In the genomic region with DNA sequence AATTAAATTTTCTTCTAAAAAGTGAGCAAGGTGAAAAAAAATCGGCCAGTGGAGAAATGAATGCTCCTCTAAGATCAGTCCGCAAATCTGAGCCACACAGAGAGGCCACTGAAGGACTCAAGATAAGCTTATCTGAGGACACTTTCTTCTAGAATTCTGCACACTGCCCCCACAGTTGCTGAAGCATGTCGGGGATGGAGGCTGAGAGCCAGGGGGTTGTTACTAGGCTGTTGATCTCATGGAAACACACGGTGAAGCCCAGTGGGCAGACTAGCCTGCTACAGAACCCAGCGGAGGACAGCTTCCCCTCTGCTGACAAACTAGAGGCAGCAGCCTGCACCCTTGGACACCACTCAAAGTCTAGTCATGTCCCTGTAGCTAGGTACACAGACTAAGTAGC, we compare ENCODE assay signal across 32 mouse cellular contexts.
DNase-seq lines count a peak whose midpoint lies in the region; ATAC-seq lines count a peak whose summit lies in the region.
"Had no signal": no experiment of that assay in that cellular context is flagged by ENCODE, and none has a peak within 500 bp of the region (broad histone marks: within the 10 kb centered on the region; RNA-seq: fewer than 3 reads in every experiment).

No protein-coding gene starts in this region.

- WGBS in liver, embryonic 16.5 days (ENCODE audit: insufficient replicate concordance): 21% methylated on average over 5 of the region's 5 CpGs

- no peaks in the 10 kb centered on the region for H3K36me3 ChIP-seq in liver, embryonic 16.5 days (ENCODE audit: control insufficient read depth, insufficient read depth)
- H3K36me3 ChIP-seq: embryonic facial prominence, embryonic 12.5 days; forebrain, embryonic 10.5 days; forebrain, embryonic 15.5 days; heart, embryonic 15.5 days; limb, embryonic 13.5 days; neural tube, embryonic 12.5 days had no signal

- H3K4me2 ChIP-seq in liver, embryonic 16.5 days (ENCODE audit: low read depth, low read length): no peak overlapping the region
- H3K4me2 ChIP-seq: embryonic facial prominence, embryonic 12.5 days; forebrain, embryonic 15.5 days; heart, embryonic 15.5 days; limb, embryonic 13.5 days; lung, embryonic 14.5 days; midbrain, embryonic 11.5 days; neural tube, embryonic 12.5 days had no signal

- H3K9ac ChIP-seq in liver, embryonic 16.5 days (ENCODE audit: low read depth, low read length): no peak overlapping the region
- H3K9ac ChIP-seq: embryonic facial prominence, embryonic 12.5 days; forebrain, embryonic 15.5 days; heart, embryonic 15.5 days; limb, embryonic 13.5 days; lung, embryonic 14.5 days; neural tube, embryonic 12.5 days had no signal

- peak; percentile 19; the same call in 1 of the 2 replicates for ATAC-seq in liver, embryonic 16.5 days (ENCODE audit: low read depth)
- ATAC-seq: activated CD4-positive, CD25-positive, alpha-beta regulatory T cell, adult 4 months; forebrain, embryonic 15.5 days; hindbrain, embryonic 16.5 days; midbrain, embryonic 16.5 days had no signal

- H3K4me1 ChIP-seq in liver, embryonic 16.5 days (ENCODE audit: control insufficient read depth, low read depth, low read length): no peaks in the 10 kb centered on the region
- H3K4me1 ChIP-seq: embryonic facial prominence, embryonic 12.5 days; forebrain, embryonic 10.5 days; forebrain, embryonic 15.5 days; limb, embryonic 13.5 days; neural tube, embryonic 12.5 days had no signal

- no peak overlapping the region for H3K4me3 ChIP-seq in liver, embryonic 16.5 days (ENCODE audit: low read depth, low read length)
- H3K4me3 ChIP-seq: embryonic facial prominence, embryonic 12.5 days; forebrain, embryonic 10.5 days; forebrain, embryonic 15.5 days; heart, embryonic 15.5 days; left cerebral cortex, adult 2 months; limb, embryonic 13.5 days; neural tube, embryonic 12.5 days had no signal

- H3K9me3 ChIP-seq in liver, embryonic 16.5 days (replicated peaks; ENCODE audit: control insufficient read depth, low read length): no peaks in the 10 kb centered on the region
- H3K9me3 ChIP-seq: embryonic facial prominence, embryonic 12.5 days; forebrain, embryonic 10.5 days; forebrain, embryonic 15.5 days; heart, embryonic 15.5 days; limb, embryonic 13.5 days; neural tube, embryonic 12.5 days had no signal

- H3K27me3 ChIP-seq in liver, embryonic 16.5 days (ENCODE audit: control insufficient read depth, insufficient read depth, low read depth, low read length): no peaks in the 10 kb centered on the region
- H3K27me3 ChIP-seq: embryonic facial prominence, embryonic 12.5 days; forebrain, embryonic 15.5 days; heart, embryonic 15.5 days; limb, embryonic 13.5 days; neural tube, embryonic 12.5 days had no signal

- no peak overlapping the region for H3K27ac ChIP-seq in liver, embryonic 16.5 days (ENCODE audit: low read length)
- H3K27ac ChIP-seq: embryonic facial prominence, embryonic 12.5 days; forebrain, embryonic 10.5 days; forebrain, embryonic 15.5 days; heart, embryonic 15.5 days; left cerebral cortex, adult 2 months; limb, embryonic 13.5 days; neural tube, embryonic 12.5 days; stomach, postnatal 0 days had no signal

- peak; percentile 14 for DNase-seq in kidney, adult 11 months
- DNase-seq in kidney, adult 18-20 months: no peak
- peak; percentile 26 for DNase-seq in MN1 (ENCODE audit: low spot score)
- DNase-seq in testis, postnatal 10 days (ENCODE audit: low spot score): peak; percentile 51
- no peak for DNase-seq in cerebellum, adult 11 months
- DNase-seq in adrenal gland, postnatal 36 days: no peak
- DNase-seq in gastrocnemius, postnatal 25 days: no peak
- DNase-seq: adrenal gland, adult 2 months; cerebellum, adult 9-10 months; cerebellum, postnatal 36 days; embryo, embryonic 11 days; kidney, adult 9 months; kidney, postnatal 14 days; layer of hippocampus, adult 9-11 months; lung, embryonic 14.5 days; lung, postnatal 14 days; right cerebral cortex, adult 18-20 months; spleen, adult 18-20 months; thymus, postnatal 14 days had no signal

Comparison
In these comparisons a context has a peak if more than half of its experiments do, and no peak if none do; other contexts are left out.
1. DNase-seq: peak in kidney, adult 11 months (single experiment), MN1 (single experiment) and testis, postnatal 10 days (single experiment); none in kidney, adult 18-20 months (single experiment), cerebellum, adult 11 months (single experiment), adrenal gland, postnatal 36 days (0 of 2) and gastrocnemius, postnatal 25 days (single experiment).